Mouse (Mus musculus) forelimb bud, embryonic 11.5 days (tissue): Measurements from ENCODE around the gene Mrpl34.

Source experiments
- DNase-seq: peaks from one replicate; pipeline ENCODE4 v3.0.0-alpha.2; 2012; ENCODE audit warnings: low read depth, low spot score

Mrpl34 gene

DNA sequence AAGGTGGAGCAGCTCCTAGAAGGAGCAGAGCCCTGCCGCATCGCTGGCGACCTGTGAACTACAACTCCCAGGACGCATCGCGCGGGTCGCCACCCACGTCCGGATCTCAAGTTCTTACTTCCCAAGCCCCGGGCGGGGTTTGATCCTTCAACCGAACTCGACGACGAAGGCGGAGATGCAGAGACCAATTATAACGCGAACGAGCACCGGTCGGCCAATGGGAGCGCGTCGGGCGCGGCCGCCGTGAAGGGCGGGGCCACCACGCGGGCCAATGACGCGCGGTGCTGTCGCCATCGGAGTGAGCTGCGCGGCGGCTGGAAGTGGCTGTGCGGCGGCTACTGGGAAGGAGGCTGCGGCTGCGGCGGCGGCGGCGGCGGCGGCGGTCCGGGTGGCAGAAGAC lies 4.2 kb downstream of the Mrpl34 start, which contains the start of gene Dda1:
Dda1 (plus strand) TSS at position 284 of the 400 bp plus-strand sequence.
- DNase-seq, result peak; percentile 99

- peak; percentile 37 for DNase-seq
Measured at GRCm38 (mm10) chr8:71469411-71469810, 4.7 kb downstream of the Mrpl34 start.

GRCm38 (mm10) chr8:71470146-71470912 lies 5.6 kb downstream of the Mrpl34 start:
- DNase-seq, result no peak

- DNase-seq, result no peak
Measured at GRCm38 (mm10) chr8:71470913-71471255, 6.1 kb downstream of the Mrpl34 start.

DNA sequence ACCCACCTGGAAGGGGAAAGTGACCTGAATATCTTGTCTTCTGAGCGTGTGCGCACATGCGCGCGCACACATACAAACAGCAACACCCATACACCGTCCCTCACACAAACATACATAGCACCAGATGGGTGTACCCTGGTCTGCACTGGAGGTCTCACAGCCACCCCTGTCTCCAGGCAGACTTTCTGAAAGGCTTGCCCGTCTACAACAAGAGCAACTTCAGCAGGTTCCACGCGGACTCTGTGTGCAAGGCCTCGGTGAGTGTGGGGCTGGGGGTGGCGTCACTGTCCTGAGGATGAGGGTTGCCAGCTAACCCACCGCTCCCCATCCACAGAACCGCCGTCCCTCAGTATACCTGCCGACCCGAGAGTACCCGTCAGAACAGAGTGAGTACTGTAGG lies 7.1 kb downstream of the Mrpl34 start:
- no peak for DNase-seq

GRCm38 (mm10) chr8:71472601-71473386 lies 8.0 kb downstream of the Mrpl34 start:
- DNase-seq, result no peak

DNA sequence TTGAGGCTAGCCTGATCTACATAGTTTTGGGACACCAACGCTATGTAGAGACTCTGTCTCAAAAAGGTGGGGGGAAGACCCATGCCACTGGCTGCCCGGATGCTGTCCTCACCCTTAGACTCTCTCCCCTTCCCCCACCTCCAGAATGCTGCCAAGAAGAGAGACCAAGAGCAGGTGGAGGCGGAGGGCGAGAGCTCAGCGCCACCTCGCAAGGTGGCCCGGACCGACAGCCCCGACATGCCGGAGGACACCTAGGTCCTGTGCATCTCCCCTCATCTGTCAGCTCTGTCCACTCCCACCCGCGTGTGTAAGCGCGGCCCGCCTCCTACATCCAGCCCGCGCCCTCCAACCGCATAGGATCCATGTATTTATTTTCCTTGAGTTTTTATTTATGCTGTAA lies 9.6 kb downstream of the Mrpl34 start:
- DNase-seq, result no peak

GRCm38 (mm10) chr8:71474785-71475701 lies 10.3 kb downstream of the Mrpl34 start:
- DNase-seq, result no peak

DNA sequence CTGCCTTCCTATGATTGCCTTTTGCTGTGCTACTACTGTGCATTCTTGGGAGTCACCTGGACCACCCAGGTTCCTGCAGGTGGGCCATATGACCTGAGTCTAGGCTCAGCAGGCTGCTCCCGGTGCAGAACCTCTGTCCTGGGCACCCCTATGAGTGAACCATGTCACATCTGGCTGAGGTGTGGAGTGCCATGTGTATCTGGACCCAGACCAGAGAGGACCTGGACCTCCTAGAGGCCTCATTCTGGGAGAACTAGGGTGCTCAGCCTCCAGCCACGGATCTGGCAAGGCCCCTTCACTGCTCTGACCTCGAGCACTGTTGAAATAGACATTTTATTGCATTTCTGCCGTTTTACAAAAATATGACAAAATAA lies 10.9 kb downstream of the Mrpl34 start:
- DNase-seq, result no peak

GRCm38 (mm10) chr8:71476099-71476940 lies 11.6 kb downstream of the Mrpl34 start:
- peak; percentile 70 for DNase-seq

GRCm38 (mm10) chr8:71477196-71477845 lies 12.6 kb downstream of the Mrpl34 start:
- peak; percentile 56 for DNase-seq

DNA sequence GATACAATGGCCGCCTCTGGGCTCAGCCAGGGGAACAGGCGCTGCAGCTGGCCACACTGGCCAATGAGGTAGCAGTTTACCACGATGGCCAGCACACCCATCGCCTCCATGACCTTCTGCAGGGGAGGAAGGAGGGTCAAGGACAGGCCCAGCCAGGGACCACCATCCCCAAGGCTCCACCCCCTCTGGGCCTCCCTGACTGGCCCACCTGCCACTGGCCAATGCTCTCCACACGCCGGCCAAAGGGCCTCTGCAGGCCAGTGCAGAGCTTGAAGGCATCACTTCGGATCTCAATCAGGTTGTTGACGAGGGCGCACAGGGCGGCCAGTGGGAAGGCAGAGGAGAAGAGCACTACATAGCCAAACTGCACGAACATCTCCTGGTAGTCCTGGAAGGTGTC lies 14.2 kb downstream of the Mrpl34 start:
- DNase-seq, result no peak

- peak; percentile 82 for DNase-seq
Measured at GRCm38 (mm10) chr8:71483932-71484331, 19.2 kb downstream of the Mrpl34 start.

GRCm38 (mm10) chr8:71484736-71485135 lies 20.0 kb downstream of the Mrpl34 start:
- no peak for DNase-seq

- DNase-seq, result peak; percentile 76
Measured at GRCm38 (mm10) chr8:71485142-71486135, 20.7 kb downstream of the Mrpl34 start, which contains the start of gene Ano8. Gene Ano8 (minus strand): TSS chr8:71485963.

GRCm38 (mm10) chr8:71486136-71486529 lies 21.4 kb downstream of the Mrpl34 start:
- no peak for DNase-seq

GRCm38 (mm10) chr8:71487691-71488445 lies 23.1 kb downstream of the Mrpl34 start, which contains the start of gene Gtpbp3:
Gene Gtpbp3 (plus strand): TSS chr8:71488103.
- peak; percentile 54 for DNase-seq

GRCm38 (mm10) chr8:71488454-71488853 lies 23.7 kb downstream of the Mrpl34 start:
- DNase-seq, result peak; percentile 97
